Mouse (Mus musculus) liver, postnatal 0 days (tissue): ENCODE results near the gene Kat2b.

Source experiments
- CTCF ChIP-seq: sonication (generic); IDR thresholded peaks from 2 replicates; pipeline ENCODE4 v1.5.1; 2016; ENCODE audit warnings: antibody characterized with exemption, low read depth
- EP300 ChIP-seq: IDR thresholded peaks from 2 replicates; pipeline ENCODE4 v1.6.1; 2016; ENCODE audit warnings: antibody characterized with exemption, low read depth, mild to moderate bottlenecking

DNA sequence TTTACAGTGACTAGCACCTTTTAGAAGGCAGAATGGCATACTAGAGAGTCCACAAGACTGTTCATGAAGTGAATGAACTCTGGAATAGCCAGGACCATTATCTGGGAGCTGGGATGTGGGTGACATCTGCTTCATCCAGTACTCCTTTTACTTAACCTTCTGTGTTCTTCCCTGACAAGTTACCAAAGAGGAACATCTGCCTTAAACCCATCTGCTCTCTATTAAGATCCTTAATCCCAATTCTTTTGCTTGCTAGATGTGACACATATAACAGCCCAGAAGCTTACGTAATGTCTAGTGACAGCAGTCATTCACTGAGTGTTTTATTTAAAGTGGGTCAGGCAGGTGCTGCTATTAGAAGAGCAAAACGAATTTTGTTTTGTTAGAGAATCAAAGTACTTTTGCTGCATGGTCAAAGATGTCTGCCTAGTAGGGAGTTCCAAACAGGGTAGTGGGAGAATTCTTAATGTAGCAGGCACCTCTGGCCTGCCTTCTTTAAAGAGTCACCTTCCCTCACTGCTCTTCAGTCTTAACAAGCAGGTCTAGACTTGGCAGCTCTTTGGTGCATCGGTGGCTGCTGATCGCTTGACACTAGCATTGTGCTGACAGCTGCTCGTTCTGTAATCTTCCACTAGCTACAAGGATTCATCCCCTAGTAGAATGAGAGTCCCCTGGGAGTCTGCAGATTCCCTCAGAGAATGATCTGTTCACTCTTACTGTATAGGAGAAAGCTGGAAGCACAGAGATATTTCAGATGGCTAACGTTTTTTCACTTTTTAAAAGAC is 94.6 kb downstream of the Kat2b start:
- TF ChIP-seq CTCF (no peak), EP300 (no peak)
